Mouse (Mus musculus) midbrain, embryonic 16.5 days (tissue): Measurements from ENCODE around the gene Ubr4. TPM values are rescaled to one million over a fixed set of nuclear protein-coding genes. Genes with fewer than 3 reads are reported as not detected.

ENCODE experiments used
- ATAC-seq: fragments of 200-750 bp; cut with Nextera tagmentation; 2 replicates; pipeline ENCODE4 v1.8.0; 2017; ENCODE audit warnings: moderate TSS enrichment
- H3K27ac ChIP-seq: fragments of 300-500 bp; sonication (generic); 2 replicates; pipeline ENCODE4 v1.5.1; 2014; ENCODE audit warnings: mild to moderate bottlenecking, low read length, mixed read lengths
- H3K27me3 ChIP-seq: fragments of 300-500 bp; sonication (generic); 2 replicates; pipeline ENCODE4 v1.6.1; 2014; ENCODE audit warnings: low read depth, low read length, mixed read lengths; ENCODE audit not compliant: control insufficient read depth, insufficient read depth
- H3K36me3 ChIP-seq: fragments of 300-500 bp; sonication (generic); 2 replicates; pipeline ENCODE4 v1.6.1; 2014; ENCODE audit warnings: mild to moderate bottlenecking, low read length, moderate library complexity, mixed read lengths; ENCODE audit not compliant: control insufficient read depth, insufficient read depth
- H3K4me1 ChIP-seq: fragments of 300-500 bp; sonication (generic); 2 replicates; pipeline ENCODE4 v1.6.1; 2014; ENCODE audit warnings: mild to moderate bottlenecking, low read length, mixed read lengths; ENCODE audit not compliant: control insufficient read depth, insufficient read depth
- H3K4me2 ChIP-seq: fragments of 300-500 bp; sonication (generic); 2 replicates; pipeline ENCODE4 v1.6.1; 2014; ENCODE audit warnings: mild to moderate bottlenecking, low read length, mixed read lengths
- H3K4me3 ChIP-seq: fragments of 300-500 bp; sonication (generic); 2 replicates; pipeline ENCODE4 v1.5.1; 2014; ENCODE audit warnings: low read depth, mild to moderate bottlenecking, low read length, moderate library complexity, mixed read lengths
- H3K9ac ChIP-seq: fragments of 300-500 bp; sonication (generic); 2 replicates; pipeline ENCODE4 v1.6.1; 2014; ENCODE audit warnings: low read depth, low read length, mixed read lengths
- H3K9me3 ChIP-seq: fragments of 300-500 bp; sonication (generic); replicated peaks from 2 replicates; pipeline ENCODE4 v1.6.1; 2014; ENCODE audit warnings: mild to moderate bottlenecking, low read length, mixed read lengths; ENCODE audit not compliant: control insufficient read depth, poor library complexity, severe bottlenecking
- WGBS: fragments of 180-500 bp; shearing (Covaris S2); extraction: QIAGEN DNeasy Blood & Tissue Kit; methylation state at CpG from one replicate; pipeline ENCODE4 v1.1.7; 2014; 5-methylcytosine and 5-hydroxymethylcytosine counted together
- polyA plus RNA-seq: library from polyadenylated mRNA; unstranded; fragments of >200 nt; fragmentation: Nextera tagmentation; extraction: Ambion mirVana; gene quantifications from 2 replicates; pipeline ENCODE4 v1.2.1, GENCODE M21; 2015

Ubr4 gene
- polyA plus RNA-seq, 1 experiment from 2014 or later: 78.6 TPM

- ATAC-seq: no peak
- Histone ChIP-seq H3K27me3 (no peaks in the 10 kb centered on the region), H3K9ac (no peak overlapping the region), H3K36me3 (peaks cover 10% of the 10 kb centered on the region), H3K4me3 (no peak overlapping the region), H3K9me3 (no peaks in the 10 kb centered on the region), H3K27ac (no peak overlapping the region), H3K4me1 (no peaks in the 10 kb centered on the region), H3K4me2 (no peak overlapping the region)
- 77% methylated on average over 9 of the region's 9 CpGs for WGBS
Measured at GRCm38 (mm10) chr4:139493227-139494025, 141.0 kb downstream of the Ubr4 start.

GRCm38 (mm10) chr4:139500814-139501213 is 148.4 kb downstream of the Ubr4 start:
- no peak for ATAC-seq
- 59% methylated on average over 14 of the region's 14 CpGs for WGBS
- H3K9ac ChIP-seq: no peak overlapping the region

DNA sequence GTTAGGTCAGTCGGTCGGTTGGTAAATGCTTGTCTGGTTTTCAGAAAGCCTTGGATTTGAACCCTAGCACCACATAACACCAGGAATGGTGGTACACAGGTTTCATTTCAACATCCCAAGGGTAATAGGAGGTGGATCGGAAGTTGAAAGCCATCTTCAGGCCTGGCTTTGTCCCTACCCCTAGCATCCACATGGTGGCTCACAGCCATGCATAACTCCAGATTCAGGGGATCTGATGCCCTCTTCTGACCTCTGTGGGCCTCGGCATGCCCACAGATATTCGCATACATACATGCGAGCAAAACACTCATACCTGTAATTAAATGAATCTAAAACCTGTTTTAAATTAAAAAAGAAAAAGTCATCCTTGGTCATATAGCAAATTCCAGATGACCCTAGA is 149.3 kb downstream of the Ubr4 start:
- Histone ChIP-seq H3K4me3 (no peak overlapping the region), H3K9ac (no peak overlapping the region), H3K9me3 (no peaks in the 10 kb centered on the region), H3K4me2 (no peak overlapping the region), H3K4me1 (no peaks in the 10 kb centered on the region), H3K27ac (no peak overlapping the region), H3K27me3 (no peaks in the 10 kb centered on the region), H3K36me3 (no peaks in the 10 kb centered on the region)
- no peak for ATAC-seq
- WGBS: 78% methylated on average over 6 of the region's 6 CpGs

More at GRCm38 (mm10) chr4:139500814-139501213, 148.4 kb downstream of the Ubr4 start:
- Histone ChIP-seq H3K4me2 (no peak overlapping the region), H3K4me1 (no peaks in the 10 kb centered on the region), H3K27ac (no peak overlapping the region), H3K27me3 (no peaks in the 10 kb centered on the region), H3K9me3 (no peaks in the 10 kb centered on the region), H3K36me3 (no peaks in the 10 kb centered on the region), H3K4me3 (no peak overlapping the region)

DNA sequence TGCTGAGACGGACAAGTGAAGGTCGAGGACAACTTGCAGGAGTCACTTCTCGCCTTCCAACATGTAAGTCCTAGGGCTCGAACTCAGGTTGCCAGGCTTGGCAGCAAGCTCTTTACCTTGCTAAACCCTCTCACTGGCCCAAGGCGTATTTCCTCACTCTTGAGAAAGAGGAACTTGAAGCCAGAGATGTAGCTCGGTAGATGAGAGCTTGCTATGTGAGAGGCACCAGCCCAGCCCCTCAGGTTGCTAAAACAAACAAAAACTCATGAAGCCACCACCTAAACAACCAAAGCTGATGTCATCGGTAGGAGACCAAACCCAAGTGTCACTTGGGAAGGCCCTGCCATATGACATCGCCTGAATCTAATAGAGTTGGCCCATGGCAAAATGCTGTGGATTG is 151.5 kb downstream of the Ubr4 start:
- Histone ChIP-seq H3K27me3 (no peaks in the 10 kb centered on the region), H3K9me3 (no peaks in the 10 kb centered on the region), H3K36me3 (no peaks in the 10 kb centered on the region), H3K4me1 (no peaks in the 10 kb centered on the region), H3K4me2 (no peak overlapping the region), H3K4me3 (no peak overlapping the region), H3K9ac (no peak overlapping the region), H3K27ac (no peak overlapping the region)
- no peak for ATAC-seq
- 86% methylated on average over 8 of the region's 8 CpGs for WGBS

DNA sequence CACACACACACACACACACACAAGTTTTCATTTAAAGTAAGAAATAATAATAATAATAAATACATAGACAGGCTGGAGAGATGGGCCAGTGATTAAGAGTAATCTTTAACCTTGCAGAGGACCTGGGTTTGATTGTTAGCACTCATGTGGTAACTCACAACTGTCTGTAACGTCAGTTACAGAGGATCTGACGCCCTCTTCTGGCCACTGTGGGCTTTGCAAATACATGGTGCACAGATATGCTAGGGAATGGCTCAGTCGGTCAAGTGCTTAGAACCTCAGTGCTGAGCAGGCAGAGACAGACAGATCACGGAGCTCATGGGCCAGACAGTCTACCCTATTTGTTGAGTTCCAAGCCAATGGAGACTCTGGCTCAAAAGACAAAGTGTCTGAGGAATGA is 153.3 kb downstream of the Ubr4 start:
- ATAC-seq: no peak
- Histone ChIP-seq H3K9ac (no peak overlapping the region), H3K4me1 (no peaks in the 10 kb centered on the region), H3K9me3 (no peaks in the 10 kb centered on the region), H3K27ac (no peak overlapping the region), H3K36me3 (no peaks in the 10 kb centered on the region), H3K4me3 (no peak overlapping the region), H3K27me3 (no peaks in the 10 kb centered on the region), H3K4me2 (no peak overlapping the region)
- WGBS: 77% methylated on average over 4 of the region's 4 CpGs

DNA sequence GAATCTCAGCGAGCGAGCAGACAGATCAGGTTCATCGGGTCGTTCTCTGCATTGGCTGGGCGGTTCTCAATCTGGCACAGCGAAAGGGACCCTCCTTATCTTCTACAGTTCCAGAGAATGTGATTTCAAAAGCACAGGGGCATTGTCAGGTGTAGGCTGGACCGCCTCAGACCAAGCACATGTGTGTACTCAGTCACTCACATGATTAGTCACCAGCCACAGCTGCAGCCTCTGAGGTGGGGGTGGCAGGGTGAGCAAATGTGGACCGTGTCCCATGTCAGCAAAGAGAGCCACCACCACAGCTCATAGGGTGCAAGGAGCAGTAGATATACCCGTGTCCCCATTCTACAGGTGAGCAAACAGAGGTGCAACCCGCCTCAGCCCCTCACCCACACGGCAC is 154.3 kb downstream of the Ubr4 start:
- Histone ChIP-seq H3K9ac (no peak overlapping the region), H3K36me3 (no peaks in the 10 kb centered on the region), H3K27ac (no peak overlapping the region), H3K27me3 (no peaks in the 10 kb centered on the region), H3K4me3 (no peak overlapping the region), H3K4me2 (no peak overlapping the region), H3K9me3 (no peaks in the 10 kb centered on the region), H3K4me1 (no peaks in the 10 kb centered on the region)
- no peak for ATAC-seq
- WGBS: 95% methylated on average over 11 of the region's 11 CpGs

- no peak for ATAC-seq
- H3K36me3 ChIP-seq: no peaks in the 10 kb centered on the region
- H3K9me3 ChIP-seq: no peaks in the 10 kb centered on the region
- no peak overlapping the region for H3K4me3 ChIP-seq
- no peak overlapping the region for H3K4me2 ChIP-seq
- no peak overlapping the region for H3K27ac ChIP-seq
- H3K9ac ChIP-seq: no peak overlapping the region
- no peaks in the 10 kb centered on the region for H3K4me1 ChIP-seq
- H3K27me3 ChIP-seq: no peaks in the 10 kb centered on the region
- WGBS: 71% methylated on average over 2 of the region's 2 CpGs
Measured at GRCm38 (mm10) chr4:139509069-139509468, 156.7 kb downstream of the Ubr4 start.

- ATAC-seq: no peak
- no peaks in the 10 kb centered on the region for H3K9me3 ChIP-seq
- no peak overlapping the region for H3K4me3 ChIP-seq
- no peaks in the 10 kb centered on the region for H3K27me3 ChIP-seq
- no peaks in the 10 kb centered on the region for H3K4me1 ChIP-seq
- H3K27ac ChIP-seq: no peak overlapping the region
- H3K4me2 ChIP-seq: no peak overlapping the region
- no peaks in the 10 kb centered on the region for H3K36me3 ChIP-seq
- H3K9ac ChIP-seq: no peak overlapping the region
- WGBS: 85% methylated on average over 2 of the region's 2 CpGs
Measured at GRCm38 (mm10) chr4:139511557-139511956, 159.1 kb downstream of the Ubr4 start.

DNA sequence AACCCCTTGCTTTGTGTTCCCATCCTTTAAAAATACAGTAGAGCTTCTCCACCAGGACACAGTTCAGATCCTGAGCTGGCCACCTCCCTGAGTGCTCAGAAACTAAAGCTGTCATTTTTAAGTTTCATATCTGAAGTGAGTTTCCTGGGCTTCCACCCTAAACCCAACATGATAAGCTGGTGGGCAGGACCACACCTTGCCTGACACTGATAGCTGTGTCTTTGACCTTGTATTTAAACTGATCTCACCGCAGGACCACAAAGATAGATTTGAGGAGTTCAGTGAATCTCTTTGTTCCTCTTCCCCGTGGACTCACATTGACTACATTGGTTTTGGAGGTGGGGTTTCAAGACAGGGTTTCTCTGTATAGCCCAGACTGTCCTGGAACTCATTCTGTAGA is 160.6 kb downstream of the Ubr4 start:
- H3K4me2 ChIP-seq: no peak overlapping the region
- no peak overlapping the region for H3K4me3 ChIP-seq
- no peaks in the 10 kb centered on the region for H3K36me3 ChIP-seq
- H3K27ac ChIP-seq: no peak overlapping the region
- no peak for ATAC-seq
- no peak overlapping the region for H3K9ac ChIP-seq
- no peaks in the 10 kb centered on the region for H3K4me1 ChIP-seq
- no peaks in the 10 kb centered on the region for H3K27me3 ChIP-seq
- WGBS: 85% methylated on average over 2 of the region's 2 CpGs
- no peaks in the 10 kb centered on the region for H3K9me3 ChIP-seq
